Mouse (Mus musculus): ENCODE results near the gene Marcks. TPM values are rescaled to one million over a fixed set of nuclear protein-coding genes. Genes with fewer than 3 reads are reported as not detected.
"Not testable (repeated sequence)": the region's sequence is repeated elsewhere in the genome, so short reads cannot be mapped to it uniquely, and the experiment has no call there.

Gene Marcks
- polyA plus RNA-seq, 1 experiment = 332 TPM

DNA sequence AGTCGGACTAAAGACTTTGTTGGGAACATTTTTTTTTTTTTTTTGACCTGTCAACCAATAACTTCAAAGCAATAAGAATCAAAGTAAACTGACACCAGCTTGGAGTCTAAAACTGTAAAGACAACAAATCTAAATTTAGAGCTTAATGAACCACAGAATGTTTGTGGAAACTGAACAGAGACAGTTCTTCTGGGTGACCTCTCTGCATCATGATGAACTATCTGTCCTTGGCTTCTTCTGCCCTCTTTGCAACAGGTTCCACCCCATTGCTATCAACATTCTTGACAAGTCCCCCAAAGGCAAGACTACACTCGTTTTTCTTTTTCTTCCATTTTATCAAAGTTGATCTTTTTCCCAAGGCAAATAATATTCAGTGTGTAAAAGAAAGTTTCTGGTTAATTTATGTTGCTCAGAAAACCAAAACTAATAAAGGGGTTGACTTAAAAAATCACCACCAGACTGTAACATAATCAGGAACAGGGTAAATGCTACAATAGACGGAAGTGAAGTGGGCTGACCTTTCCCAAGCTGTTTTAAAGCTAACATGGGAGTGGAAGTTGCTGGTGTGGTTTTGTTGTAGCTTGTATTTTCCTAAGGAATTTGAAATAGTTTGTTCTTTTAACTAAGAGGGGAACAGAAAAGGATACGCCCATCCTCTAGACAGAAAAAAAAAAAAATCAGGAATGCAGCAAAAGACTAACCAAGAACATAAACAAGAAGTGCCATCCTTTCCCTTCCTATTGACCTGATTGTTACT lies 31.7 kb downstream of the Marcks start:
- Histone ChIP-seq H3K27ac (ENCODE audit: insufficient read depth, low read depth, low read length) (no peak overlapping the region), H3K4me1 (ENCODE audit: control insufficient read depth, insufficient read depth, low read length) (no peaks in the 10 kb centered on the region), H3K4me3 (ENCODE audit: insufficient read depth, low read length) (no peak overlapping the region)
- no peak for TF ChIP-seq CTCF (IDR thresholded peaks at IDR 0.05; ENCODE audit: low read depth, low read length)
- TF ChIP-seq POLR2A (IDR thresholded peaks at IDR 0.05; ENCODE audit: borderline replicate concordance, low read depth, low read length) = no peak

- no peak overlapping the region for H3K4me3 ChIP-seq (ENCODE audit: insufficient read depth, low read length)
- H3K27ac ChIP-seq (ENCODE audit: insufficient read depth, low read depth, low read length) = no peak overlapping the region
- TF ChIP-seq CTCF (IDR thresholded peaks at IDR 0.05; ENCODE audit: low read depth, low read length) = no peak
- TF ChIP-seq POLR2A (IDR thresholded peaks at IDR 0.05; ENCODE audit: borderline replicate concordance, low read depth, low read length) = no peak
These were observed 32.4 kb downstream of the Marcks start for GRCm38 (mm10) chr10:37106303-37106702.

GRCm38 (mm10) chr10:37102227-37103080 lies 36.3 kb downstream of the Marcks start:
- Histone ChIP-seq H3K27ac (ENCODE audit: insufficient read depth, low read depth, low read length) (no peak overlapping the region), H3K4me3 (ENCODE audit: insufficient read depth, low read length) (no peak overlapping the region), H3K4me1 (ENCODE audit: control insufficient read depth, insufficient read depth, low read length) (no peaks in the 10 kb centered on the region)
- no peak for TF ChIP-seq POLR2A (IDR thresholded peaks at IDR 0.05; ENCODE audit: borderline replicate concordance, low read depth, low read length)
- TF ChIP-seq CTCF (IDR thresholded peaks at IDR 0.05; ENCODE audit: low read depth, low read length) = no peak

More at GRCm38 (mm10) chr10:37106303-37106702, 32.4 kb downstream of the Marcks start:
- no peaks in the 10 kb centered on the region for H3K4me1 ChIP-seq (ENCODE audit: control insufficient read depth, insufficient read depth, low read length)

GRCm38 (mm10) chr10:37101733-37102132 lies 37.0 kb downstream of the Marcks start:
- Histone ChIP-seq H3K27ac (ENCODE audit: insufficient read depth, low read depth, low read length) (no peak overlapping the region), H3K4me1 (ENCODE audit: control insufficient read depth, insufficient read depth, low read length) (no peaks in the 10 kb centered on the region), H3K4me3 (ENCODE audit: insufficient read depth, low read length) (no peak overlapping the region)
- TF ChIP-seq CTCF (IDR thresholded peaks at IDR 0.05; ENCODE audit: low read depth, low read length) (no peak), POLR2A (IDR thresholded peaks at IDR 0.05; ENCODE audit: borderline replicate concordance, low read depth, low read length) (no peak)

GRCm38 (mm10) chr10:37096529-37096928 lies 42.2 kb downstream of the Marcks start:
- Histone ChIP-seq H3K4me1 (ENCODE audit: control insufficient read depth, insufficient read depth, low read length) (no peaks in the 10 kb centered on the region), H3K27ac (ENCODE audit: insufficient read depth, low read depth, low read length) (no peak overlapping the region), H3K4me3 (ENCODE audit: insufficient read depth, low read length) (no peak overlapping the region)
- TF ChIP-seq CTCF (IDR thresholded peaks at IDR 0.05; ENCODE audit: low read depth, low read length) (no peak), POLR2A (IDR thresholded peaks at IDR 0.05; ENCODE audit: borderline replicate concordance, low read depth, low read length) (no peak)

GRCm38 (mm10) chr10:37095803-37096202 lies 42.9 kb downstream of the Marcks start:
- Histone ChIP-seq H3K4me3 (ENCODE audit: insufficient read depth, low read length) (no peak overlapping the region), H3K27ac (ENCODE audit: insufficient read depth, low read depth, low read length) (no peak overlapping the region), H3K4me1 (ENCODE audit: control insufficient read depth, insufficient read depth, low read length) (no peaks in the 10 kb centered on the region)
- TF ChIP-seq CTCF (IDR thresholded peaks at IDR 0.05; ENCODE audit: low read depth, low read length) (no peak), POLR2A (IDR thresholded peaks at IDR 0.05; ENCODE audit: borderline replicate concordance, low read depth, low read length) (no peak)

DNA sequence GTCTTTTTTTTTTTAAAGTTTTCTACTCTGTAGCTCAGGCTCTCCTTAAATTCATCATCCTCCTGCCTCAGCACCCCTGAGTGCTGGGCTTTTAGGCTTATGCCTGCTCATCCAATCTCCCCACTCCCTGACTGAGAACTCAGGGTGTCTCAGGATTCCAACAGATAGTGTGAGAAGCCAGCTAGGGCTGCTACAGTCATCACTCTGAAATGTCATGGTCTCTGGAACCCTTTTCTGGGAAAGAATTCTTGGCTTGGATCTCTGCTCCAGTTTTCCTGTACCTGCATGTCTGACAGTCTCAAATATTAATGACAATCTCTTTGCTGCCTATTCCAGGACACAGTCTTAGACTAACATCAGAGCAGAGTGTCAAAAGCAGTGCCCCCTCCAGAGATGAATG lies 45.4 kb downstream of the Marcks start:
- TF ChIP-seq POLR2A (IDR thresholded peaks at IDR 0.05; ENCODE audit: borderline replicate concordance, low read depth, low read length) = no peak
- no peak for TF ChIP-seq CTCF (IDR thresholded peaks at IDR 0.05; ENCODE audit: low read depth, low read length)

GRCm38 (mm10) chr10:37090411-37090810 lies 48.3 kb downstream of the Marcks start:
- H3K27ac ChIP-seq (ENCODE audit: insufficient read depth, low read depth, low read length) = no peak overlapping the region
- H3K4me1 ChIP-seq (ENCODE audit: control insufficient read depth, insufficient read depth, low read length) = no peaks in the 10 kb centered on the region
- TF ChIP-seq CTCF (IDR thresholded peaks at IDR 0.05; ENCODE audit: low read depth, low read length) (no peak), POLR2A (IDR thresholded peaks at IDR 0.05; ENCODE audit: borderline replicate concordance, low read depth, low read length) (no peak)
- H3K4me3 ChIP-seq (ENCODE audit: insufficient read depth, low read length) = no peak overlapping the region

More for the DNA sequence above, 45.4 kb downstream of the Marcks start:
- no peak overlapping the region for H3K4me3 ChIP-seq (ENCODE audit: insufficient read depth, low read length)
- no peak overlapping the region for H3K27ac ChIP-seq (ENCODE audit: insufficient read depth, low read depth, low read length)
- no peaks in the 10 kb centered on the region for H3K4me1 ChIP-seq (ENCODE audit: control insufficient read depth, insufficient read depth, low read length)

DNA sequence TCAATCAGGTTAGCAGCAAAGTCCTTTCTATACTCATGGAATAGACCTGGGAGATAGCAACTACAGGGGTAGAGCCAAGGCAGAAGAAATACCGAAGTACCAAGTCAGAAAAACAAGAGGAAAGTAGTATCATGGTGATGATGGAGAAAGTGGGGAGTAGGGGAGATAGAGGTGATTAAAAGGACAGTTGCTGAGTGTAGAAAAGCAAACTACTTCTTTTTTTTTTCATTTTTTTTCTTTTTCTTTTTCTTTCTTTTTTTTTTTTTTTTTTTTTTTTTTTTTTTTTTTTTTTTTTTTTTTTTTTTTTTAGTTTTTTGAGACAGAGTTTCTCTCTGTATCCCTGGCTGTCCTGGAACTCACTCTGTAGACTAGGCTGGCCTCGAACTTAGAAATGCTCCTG lies 54.6 kb downstream of the Marcks start:
- H3K4me3 ChIP-seq (ENCODE audit: insufficient read depth, low read length); H3K27ac ChIP-seq (ENCODE audit: insufficient read depth, low read depth, low read length); H3K4me1 ChIP-seq (ENCODE audit: control insufficient read depth, insufficient read depth, low read length): not testable (repeated sequence)

Other genes with a start within 250 kb of the Marcks start
- gene Hdac2, start 164.4 kb downstream of the Marcks start, polyA plus RNA-seq (2012; ENCODE audit: insufficient read depth, insufficient read length, missing spikeins) = 55.4 and 63.4 TPM in 2 replicates

All from bone marrow macrophage, adult 2 months (primary cell).